Mouse (Mus musculus) heart, postnatal 0 days (tissue): ENCODE data around the gene Dnah10. TPM values are rescaled to one million over a fixed set of nuclear protein-coding genes. Genes with fewer than 3 reads are reported as not detected.
A peak's percentile ranks its signal among the peaks of the same experiment; 100 is the strongest.

Source experiments
- ATAC-seq: fragments of 200-750 bp; cut with Nextera tagmentation; 2 replicates; pipeline ENCODE4 v1.8.0; 2017; ENCODE audit warnings: low read depth, moderate number of reproducible peaks, moderate library complexity; ENCODE audit not compliant: insufficient read depth
- DNase-seq: peaks from one replicate; pipeline ENCODE4 v3.0.0-alpha.2; 2016; ENCODE audit warnings: low spot score
- H3K27ac ChIP-seq: fragments of 300-500 bp; sonication (generic); 2 replicates; pipeline ENCODE4 v1.5.1; 2014; ENCODE audit warnings: low read depth, mild to moderate bottlenecking
- H3K27me3 ChIP-seq: fragments of 300-500 bp; sonication (generic); 2 replicates; pipeline ENCODE4 v1.6.1; 2014; ENCODE audit warnings: low read length, mixed read lengths; ENCODE audit not compliant: control insufficient read depth, insufficient read depth
- H3K36me3 ChIP-seq: fragments of 300-500 bp; sonication (generic); replicated peaks from 2 replicates; pipeline ENCODE4 v1.6.1; 2014; ENCODE audit warnings: low read length, mixed read lengths; ENCODE audit not compliant: control insufficient read depth, insufficient read depth
- H3K4me1 ChIP-seq: fragments of 300-500 bp; sonication (generic); 2 replicates; pipeline ENCODE4 v1.6.1; 2014; ENCODE audit warnings: antibody characterized with exemption; ENCODE audit not compliant: control insufficient read depth, insufficient read depth
- H3K4me2 ChIP-seq: fragments of 300-500 bp; sonication (generic); 2 replicates; pipeline ENCODE4 v1.6.1; 2014; ENCODE audit warnings: low read depth, mild to moderate bottlenecking, low read length, moderate library complexity
- H3K4me3 ChIP-seq: fragments of 300-500 bp; sonication (generic); 2 replicates; pipeline ENCODE4 v1.5.1; 2014; ENCODE audit warnings: low read depth, low read length
- H3K9ac ChIP-seq: fragments of 300-500 bp; sonication (generic); replicated peaks from 2 replicates; pipeline ENCODE4 v1.6.1; 2014; ENCODE audit warnings: low read depth, low read length, mixed read lengths
- H3K9me3 ChIP-seq: fragments of 300-500 bp; sonication (generic); replicated peaks from 2 replicates; pipeline ENCODE4 v1.6.1; 2016; ENCODE audit warnings: low read length; ENCODE audit not compliant: control insufficient read depth
- CTCF ChIP-seq: IDR thresholded peaks from 2 replicates; pipeline ENCODE4 v1.5.1; 2016; ENCODE audit warnings: antibody characterized with exemption, control low read depth, low read depth
- EP300 ChIP-seq: IDR thresholded peaks from 2 replicates; pipeline ENCODE4 v1.6.1; 2016; ENCODE audit warnings: antibody characterized with exemption, low read depth
- WGBS: fragments of 180-500 bp; shearing (Covaris S2); extraction: QIAGEN DNeasy Blood & Tissue Kit; methylation state at CpG from one replicate; pipeline ENCODE4 v1.1.7; 2014; 5-methylcytosine and 5-hydroxymethylcytosine counted together
- polyA plus RNA-seq: library from polyadenylated mRNA; unstranded; fragments of >200 nt; fragmentation: Nextera tagmentation; extraction: Ambion mirVana; gene quantifications from 2 replicates; pipeline ENCODE4 v1.2.1, GENCODE M21; 2015
- total RNA-seq: library from RNA; depleted of rRNA; stranded (reverse); fragments of >200 nt; gene quantifications from 2 replicates; pipeline ENCODE4 v1.2.3, GENCODE M21; 2014; ENCODE audit warnings: low replicate concordance

Dnah10 gene
- total and polyA plus RNA-seq, 2 experiments from 2014 or later: 0.01 TPM; not detected in 1

- TF ChIP-seq CTCF: no peak
- TF ChIP-seq EP300: no peak
- no peak for ATAC-seq
- H3K27me3 ChIP-seq: peaks cover 32% of the 10 kb centered on the region
- H3K4me1 ChIP-seq: peaks cover 13% of the 10 kb centered on the region; the same call in 1 of the 2 replicates
- no peaks in the 10 kb centered on the region for H3K36me3 ChIP-seq
- H3K4me3 ChIP-seq: no peak overlapping the region
- no peak overlapping the region for H3K27ac ChIP-seq
- DNase-seq: no peak
- no peak overlapping the region for H3K4me2 ChIP-seq
- 74% methylated on average over 3 of the region's 3 CpGs for WGBS
- no peak overlapping the region for H3K9ac ChIP-seq
- no peaks in the 10 kb centered on the region for H3K9me3 ChIP-seq
These were observed 124.1 kb downstream of the Dnah10 start for GRCm38 (mm10) chr5:124848994-124849393.

- Histone ChIP-seq H3K27me3 (peaks cover 33% of the 10 kb centered on the region), H3K4me3 (no peak overlapping the region), H3K9me3 (no peaks in the 10 kb centered on the region), H3K4me2 (no peak overlapping the region), H3K9ac (no peak overlapping the region), H3K36me3 (no peaks in the 10 kb centered on the region), H3K27ac (no peak overlapping the region), H3K4me1 (0 out of 2 replicates have a peak, but pooled peaks cover 3% of the 10 kb centered on the region)
- ATAC-seq (no peak), DNase-seq (no peak)
- TF ChIP-seq EP300: no peak
- TF ChIP-seq CTCF: no peak
- 45% methylated on average over 4 of the region's 4 CpGs for WGBS
These were observed 126.7 kb downstream of the Dnah10 start for GRCm38 (mm10) chr5:124851572-124851971.

DNA sequence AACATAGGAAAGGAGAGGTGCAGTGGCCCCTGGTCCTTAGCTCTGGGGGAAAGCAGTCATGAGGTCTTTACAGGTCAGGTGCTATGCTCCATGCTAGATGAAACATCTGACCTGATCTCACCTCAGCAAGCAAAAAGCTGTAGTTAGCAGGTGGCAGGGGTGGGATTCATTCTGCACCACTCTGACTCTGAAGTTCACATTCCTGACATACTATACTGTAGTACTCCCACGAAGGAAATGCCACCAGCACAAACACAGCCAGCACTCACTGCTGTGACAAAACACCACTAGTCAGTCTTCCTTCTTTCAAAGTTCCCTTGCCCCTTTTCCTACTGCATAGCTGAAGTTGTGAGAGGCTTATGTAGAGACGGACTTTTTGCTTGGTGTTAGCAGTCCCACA lies 127.4 kb downstream of the Dnah10 start:
- TF ChIP-seq CTCF (no peak), EP300 (no peak)
- Histone ChIP-seq H3K27ac (no peak overlapping the region), H3K4me3 (no peak overlapping the region), H3K9ac (no peak overlapping the region), H3K9me3 (no peaks in the 10 kb centered on the region), H3K36me3 (no peaks in the 10 kb centered on the region), H3K4me1 (0 out of 2 replicates have a peak, but pooled peaks cover 3% of the 10 kb centered on the region), H3K27me3 (peaks cover 29% of the 10 kb centered on the region), H3K4me2 (no peak overlapping the region)
- ATAC-seq: no peak
- WGBS: 30% methylated on average over 2 of the region's 2 CpGs
- no peak for DNase-seq

DNA sequence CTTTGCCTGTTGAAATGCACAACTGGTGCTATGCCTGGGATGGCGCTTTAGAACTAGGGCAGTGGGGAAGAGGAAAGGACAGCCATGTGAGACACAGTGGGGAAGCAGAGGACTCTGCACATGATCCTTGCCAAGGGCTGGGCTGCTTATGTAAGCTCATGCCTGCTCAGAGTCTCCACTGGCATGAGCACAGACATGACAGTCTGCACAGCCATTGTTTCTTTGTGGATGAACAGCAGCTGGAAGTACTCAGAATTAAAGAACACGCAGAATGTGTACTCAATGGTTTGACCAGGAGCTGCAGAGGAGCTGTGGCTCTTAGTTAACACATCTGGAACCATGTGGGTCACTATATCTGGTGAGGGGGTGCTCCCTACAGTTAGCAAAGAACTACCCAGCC lies 128.2 kb downstream of the Dnah10 start:
- 69% methylated on average over 2 of the region's 2 CpGs for WGBS
- Histone ChIP-seq H3K9ac (no peak overlapping the region), H3K27ac (no peak overlapping the region), H3K4me1 (0 out of 2 replicates have a peak, but pooled peaks cover 3% of the 10 kb centered on the region), H3K4me3 (no peak overlapping the region), H3K36me3 (no peaks in the 10 kb centered on the region), H3K27me3 (peaks cover 27% of the 10 kb centered on the region), H3K9me3 (no peaks in the 10 kb centered on the region), H3K4me2 (no peak overlapping the region)
- no peak for TF ChIP-seq EP300
- TF ChIP-seq CTCF: no peak
- DNase-seq: no peak
- ATAC-seq: no peak

- Histone ChIP-seq H3K4me1 (0 out of 2 replicates have a peak, but pooled peaks cover 3% of the 10 kb centered on the region), H3K4me3 (no peak overlapping the region), H3K4me2 (no peak overlapping the region), H3K9ac (no peak overlapping the region), H3K36me3 (no peaks in the 10 kb centered on the region), H3K27me3 (peaks cover 26% of the 10 kb centered on the region), H3K9me3 (no peaks in the 10 kb centered on the region), H3K27ac (no peak overlapping the region)
- 86% methylated on average over 4 of the region's 4 CpGs for WGBS
- ATAC-seq (no peak), DNase-seq (no peak)
- TF ChIP-seq EP300 (no peak), CTCF (no peak)
These were observed 129.3 kb downstream of the Dnah10 start for GRCm38 (mm10) chr5:124854202-124854601.

GRCm38 (mm10) chr5:124860013-124860412 lies 135.1 kb downstream of the Dnah10 start:
- ATAC-seq: no peak
- Histone ChIP-seq H3K9me3 (no peaks in the 10 kb centered on the region), H3K27me3 (peaks cover 57% of the 10 kb centered on the region), H3K27ac (no peak overlapping the region), H3K4me2 (no peak overlapping the region), H3K9ac (no peak overlapping the region), H3K4me1 (no peaks in the 10 kb centered on the region), H3K36me3 (0 out of 2 replicates have a peak, but pooled peaks cover 2% of the 10 kb centered on the region), H3K4me3 (no peak overlapping the region)
- WGBS: 11% methylated on average over 5 of the region's 5 CpGs
- TF ChIP-seq CTCF: peak; percentile 55
- TF ChIP-seq EP300: no peak
- DNase-seq: no peak
